Mouse (Mus musculus): ENCODE results near the gene Rab40c. TPM values are rescaled to one million over a fixed set of nuclear protein-coding genes. Genes with fewer than 3 reads are reported as not detected.

Rab40c gene
- polyA plus RNA-seq, 1 experiment from 2014 or later, result 29.4 TPM

GRCm38 (mm10) chr17:25950706-25951105 lies 31.2 kb upstream of the Rab40c start:
- ATAC-seq (ENCODE audit: low FRiP score, low TSS enrichment) (no peak), DNase-seq (no peak)
- H3K27me3 ChIP-seq (ENCODE audit: control insufficient read depth, insufficient read depth, low read length), result peaks cover 40% of the 10 kb centered on the region
- no peak overlapping the region for H3K4me2 ChIP-seq (ENCODE audit: low read length)
- no CpG with 5 or more reads among the region's 3 CpGs for WGBS
- no peaks in the 10 kb centered on the region for H3K36me3 ChIP-seq (ENCODE audit: control insufficient read depth, insufficient read depth, low read length)
- H3K4me1 ChIP-seq (ENCODE audit: control insufficient read depth, insufficient read depth, low read length), result no peaks in the 10 kb centered on the region
- no peaks in the 10 kb centered on the region for H3K9me3 ChIP-seq (ENCODE audit: control insufficient read depth, low read length)
- no peak overlapping the region for H3K9ac ChIP-seq (replicated peaks; ENCODE audit: low read length)
- H3K4me3 ChIP-seq (replicated peaks; ENCODE audit: low read depth, low read length), result no peak overlapping the region
- H3K27ac ChIP-seq (replicated peaks; ENCODE audit: low read depth, low read length), result no peak overlapping the region

GRCm38 (mm10) chr17:25949981-25950380 lies 30.5 kb upstream of the Rab40c start:
- peaks cover 40% of the 10 kb centered on the region for H3K27me3 ChIP-seq (ENCODE audit: control insufficient read depth, insufficient read depth, low read length)
- H3K4me2 ChIP-seq (ENCODE audit: low read length), result no peak overlapping the region; the same call in 1 of the 2 replicates
- ATAC-seq (ENCODE audit: low FRiP score, low TSS enrichment) (no peak), DNase-seq (no peak)
- 77% methylated on average over 5 of the region's 5 CpGs for WGBS
- no peaks in the 10 kb centered on the region for H3K4me1 ChIP-seq (ENCODE audit: control insufficient read depth, insufficient read depth, low read length)
- H3K36me3 ChIP-seq (ENCODE audit: control insufficient read depth, insufficient read depth, low read length), result no peaks in the 10 kb centered on the region
- H3K9me3 ChIP-seq (ENCODE audit: control insufficient read depth, low read length), result no peaks in the 10 kb centered on the region
- H3K4me3 ChIP-seq (replicated peaks; ENCODE audit: low read depth, low read length), result no peak overlapping the region
- H3K27ac ChIP-seq (replicated peaks; ENCODE audit: low read depth, low read length), result no peak overlapping the region
- H3K9ac ChIP-seq (replicated peaks; ENCODE audit: low read length), result no peak overlapping the region

- Histone ChIP-seq H3K27me3 (ENCODE audit: control insufficient read depth, insufficient read depth, low read length) (peaks cover 34% of the 10 kb centered on the region), H3K9ac (replicated peaks; ENCODE audit: low read length) (no peak overlapping the region), H3K36me3 (ENCODE audit: control insufficient read depth, insufficient read depth, low read length) (no peaks in the 10 kb centered on the region), H3K4me2 (ENCODE audit: low read length) (no peak overlapping the region), H3K27ac (replicated peaks; ENCODE audit: low read depth, low read length) (no peak overlapping the region), H3K4me3 (replicated peaks; ENCODE audit: low read depth, low read length) (no peak overlapping the region), H3K4me1 (ENCODE audit: control insufficient read depth, insufficient read depth, low read length) (no peaks in the 10 kb centered on the region), H3K9me3 (ENCODE audit: control insufficient read depth, low read length) (no peaks in the 10 kb centered on the region)
- WGBS, result 80% methylated on average over 8 of the region's 8 CpGs
- DNase-seq, result no peak
- ATAC-seq (ENCODE audit: low FRiP score, low TSS enrichment), result no peak
These were observed 28.5 kb upstream of the Rab40c start for GRCm38 (mm10) chr17:25948051-25948450.

- Histone ChIP-seq H3K9me3 (ENCODE audit: control insufficient read depth, low read length) (no peaks in the 10 kb centered on the region), H3K4me3 (replicated peaks; ENCODE audit: low read depth, low read length) (no peak overlapping the region), H3K27me3 (ENCODE audit: control insufficient read depth, insufficient read depth, low read length) (peaks cover 29% of the 10 kb centered on the region), H3K4me1 (ENCODE audit: control insufficient read depth, insufficient read depth, low read length) (no peaks in the 10 kb centered on the region), H3K27ac (replicated peaks; ENCODE audit: low read depth, low read length) (no peak overlapping the region), H3K9ac (replicated peaks; ENCODE audit: low read length) (no peak overlapping the region), H3K36me3 (ENCODE audit: control insufficient read depth, insufficient read depth, low read length) (no peaks in the 10 kb centered on the region), H3K4me2 (ENCODE audit: low read length) (no peak overlapping the region)
- 91% methylated on average over 4 of the region's 4 CpGs for WGBS
- ATAC-seq (ENCODE audit: low FRiP score, low TSS enrichment) (no peak), DNase-seq (no peak)
These were observed 28.0 kb upstream of the Rab40c start for GRCm38 (mm10) chr17:25947576-25947975.

DNA sequence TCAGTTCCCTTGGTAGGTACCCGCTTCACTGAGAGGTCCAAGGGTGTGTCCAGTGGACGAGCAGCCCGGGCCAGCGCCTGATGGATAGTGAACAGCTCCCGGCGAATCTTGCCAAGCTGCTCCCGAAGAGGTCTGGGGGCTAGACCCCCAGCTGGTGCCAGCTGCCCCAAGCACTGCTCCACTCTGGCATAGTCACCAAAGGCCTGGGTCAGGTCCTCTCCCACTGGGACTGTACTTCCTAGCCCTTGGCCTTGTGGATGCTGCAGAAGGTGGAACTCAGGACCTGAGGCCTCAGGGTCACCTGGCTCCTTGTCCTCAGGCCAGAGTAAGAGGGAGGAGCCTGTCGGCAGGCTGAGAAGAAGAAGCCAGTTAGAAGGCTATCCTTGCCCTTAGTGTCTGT lies 27.4 kb upstream of the Rab40c start:
- Histone ChIP-seq H3K9ac (replicated peaks; ENCODE audit: low read length) (no peak overlapping the region), H3K9me3 (ENCODE audit: control insufficient read depth, low read length) (no peaks in the 10 kb centered on the region), H3K36me3 (ENCODE audit: control insufficient read depth, insufficient read depth, low read length) (no peaks in the 10 kb centered on the region), H3K27ac (replicated peaks; ENCODE audit: low read depth, low read length) (no peak overlapping the region), H3K4me2 (ENCODE audit: low read length) (no peak overlapping the region), H3K4me3 (replicated peaks; ENCODE audit: low read depth, low read length) (no peak overlapping the region), H3K27me3 (ENCODE audit: control insufficient read depth, insufficient read depth, low read length) (peaks cover 22% of the 10 kb centered on the region), H3K4me1 (ENCODE audit: control insufficient read depth, insufficient read depth, low read length) (peaks cover 4% of the 10 kb centered on the region; the same call in 1 of the 2 replicates)
- no peak for DNase-seq
- WGBS, result 77% methylated on average over 8 of the region's 8 CpGs
- ATAC-seq (ENCODE audit: low FRiP score, low TSS enrichment), result no peak

DNA sequence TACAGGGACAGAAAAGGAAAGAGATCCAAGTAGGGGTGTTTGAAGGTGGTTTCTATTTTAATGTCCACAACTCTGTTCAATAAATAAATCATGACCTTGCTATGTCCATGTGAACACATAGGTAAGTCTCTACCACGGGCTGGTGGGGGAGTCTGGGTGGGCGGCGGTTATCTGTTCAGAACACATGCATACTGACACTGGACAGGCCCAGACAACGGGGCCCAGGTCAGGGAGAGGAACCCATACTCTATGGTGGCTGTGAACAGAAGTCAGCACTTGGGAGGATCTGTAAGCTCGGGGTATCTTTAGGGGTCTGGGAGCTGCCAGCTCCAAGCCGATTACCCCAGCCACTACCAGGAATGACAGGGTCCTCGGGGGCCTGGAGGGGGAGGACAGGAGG lies 26.8 kb upstream of the Rab40c start:
- no peak overlapping the region for H3K27ac ChIP-seq (replicated peaks; ENCODE audit: low read depth, low read length)
- no peak overlapping the region for H3K4me3 ChIP-seq (replicated peaks; ENCODE audit: low read depth, low read length)

GRCm38 (mm10) chr17:25945517-25946155 lies 26.1 kb upstream of the Rab40c start:
- H3K4me2 ChIP-seq (ENCODE audit: low read length), result no peak overlapping the region
- peaks cover 11% of the 10 kb centered on the region; the same call in 1 of the 2 replicates for H3K27me3 ChIP-seq (ENCODE audit: control insufficient read depth, insufficient read depth, low read length)
- H3K9ac ChIP-seq (replicated peaks; ENCODE audit: low read length), result no peak overlapping the region
- H3K27ac ChIP-seq (replicated peaks; ENCODE audit: low read depth, low read length), result no peak overlapping the region
- H3K4me3 ChIP-seq (replicated peaks; ENCODE audit: low read depth, low read length), result no peak overlapping the region
- no peaks in the 10 kb centered on the region for H3K9me3 ChIP-seq (ENCODE audit: control insufficient read depth, low read length)
- ATAC-seq (ENCODE audit: low FRiP score, low TSS enrichment), result no peak
- no peaks in the 10 kb centered on the region for H3K36me3 ChIP-seq (ENCODE audit: control insufficient read depth, insufficient read depth, low read length)
- WGBS, result 47% methylated on average over 9 of the region's 9 CpGs
- DNase-seq, result no peak
- peaks cover 10% of the 10 kb centered on the region for H3K4me1 ChIP-seq (ENCODE audit: control insufficient read depth, insufficient read depth, low read length)

More for the DNA sequence above, 26.8 kb upstream of the Rab40c start:
- H3K4me2 ChIP-seq (ENCODE audit: low read length), result no peak overlapping the region
- ATAC-seq (ENCODE audit: low FRiP score, low TSS enrichment) (no peak), DNase-seq (no peak)
- H3K4me1 ChIP-seq (ENCODE audit: control insufficient read depth, insufficient read depth, low read length), result peaks cover 4% of the 10 kb centered on the region; the same call in 1 of the 2 replicates
- H3K9me3 ChIP-seq (ENCODE audit: control insufficient read depth, low read length), result no peaks in the 10 kb centered on the region
- H3K9ac ChIP-seq (replicated peaks; ENCODE audit: low read length), result no peak overlapping the region
- no peaks in the 10 kb centered on the region for H3K36me3 ChIP-seq (ENCODE audit: control insufficient read depth, insufficient read depth, low read length)
- WGBS, result 76% methylated on average over 7 of the region's 7 CpGs
- peaks cover 17% of the 10 kb centered on the region for H3K27me3 ChIP-seq (ENCODE audit: control insufficient read depth, insufficient read depth, low read length)

DNA sequence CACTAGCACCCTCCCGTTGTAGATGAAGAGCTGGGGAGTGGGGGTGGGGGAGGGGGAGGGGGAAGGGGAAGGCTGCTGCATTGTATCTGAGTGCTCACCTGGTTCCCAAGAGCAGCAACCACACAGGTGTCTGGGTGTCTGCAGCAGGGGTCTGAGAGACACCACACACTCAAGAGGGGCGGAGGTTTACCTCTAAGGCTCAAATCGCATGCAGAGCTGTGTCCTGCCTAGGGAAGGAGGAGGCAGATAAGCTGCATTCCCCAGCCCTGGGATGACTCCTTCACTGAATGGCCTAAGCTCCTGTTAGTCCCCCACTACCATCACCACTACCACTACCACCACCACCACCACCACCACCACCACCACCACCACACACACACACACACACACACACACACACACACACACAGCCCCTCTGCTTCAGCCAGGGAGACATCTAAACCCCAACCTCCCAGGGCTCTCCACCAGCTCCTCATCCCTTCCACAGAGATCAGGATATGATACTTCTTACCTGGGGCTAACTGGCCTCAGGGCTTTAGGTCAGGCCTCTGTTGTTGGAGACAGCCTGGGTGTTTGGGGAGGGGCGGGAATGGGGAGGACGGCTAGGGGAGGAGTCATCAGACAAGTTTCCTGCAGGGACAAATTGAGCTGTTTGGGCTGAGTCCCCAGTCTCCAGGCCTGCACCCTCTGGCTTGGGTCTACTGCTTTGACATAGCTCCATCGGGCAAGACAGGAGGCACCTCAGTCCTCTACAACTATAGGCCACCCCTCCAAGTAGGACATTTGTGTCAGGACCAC lies 25.0 kb upstream of the Rab40c start, which contains the start of the genes Pigq and Nhlrc4:
Gene Pigq, minus strand, starts transcription at position 571 of the 798 bp plus-strand sequence.
Gene Nhlrc4, minus strand, starts transcription at position 596 of the 798 bp plus-strand sequence.
- DNase-seq (no peak), ATAC-seq (ENCODE audit: low FRiP score, low TSS enrichment) (no peak)
- H3K4me1 ChIP-seq (ENCODE audit: control insufficient read depth, insufficient read depth, low read length), result peaks cover 13% of the 10 kb centered on the region
- no peaks in the 10 kb centered on the region; the same call in 1 of the 2 replicates for H3K27me3 ChIP-seq (ENCODE audit: control insufficient read depth, insufficient read depth, low read length)
- H3K4me3 ChIP-seq (replicated peaks; ENCODE audit: low read depth, low read length), result no peak within 1 kb of the TSS
- WGBS, result 47% methylated on average over 6 of the region's 6 CpGs
- H3K9ac ChIP-seq (replicated peaks; ENCODE audit: low read length), result no peak within 1 kb of the TSS
- no peaks in the 10 kb centered on the region for H3K9me3 ChIP-seq (ENCODE audit: control insufficient read depth, low read length)
- H3K36me3 ChIP-seq (ENCODE audit: control insufficient read depth, insufficient read depth, low read length), result no peaks in the 10 kb centered on the region
- no peak within 1 kb of the TSS for H3K4me2 ChIP-seq (ENCODE audit: low read length)
- no peak within 1 kb of the TSS for H3K27ac ChIP-seq (replicated peaks; ENCODE audit: low read depth, low read length)

Measured in midbrain, embryonic 14.5 days (tissue).